Mouse (Mus musculus): ENCODE data around the gene Sars2. TPM values are rescaled to one million over a fixed set of nuclear protein-coding genes. Genes with fewer than 3 reads are reported as not detected.

The Sars2 gene
- polyA plus RNA-seq, 1 experiment = 19.0 TPM

GRCm38 (mm10) chr7:28794496-28794895, 52.7 kb downstream of the Sars2 start:
- Histone ChIP-seq H3K27ac (ENCODE audit: insufficient read depth, low read depth, low read length) (no peak overlapping the region), H3K36me3 (ENCODE audit: control insufficient read depth, insufficient read depth, low read length) (no peaks in the 10 kb centered on the region; the same call in 1 of the 2 replicates), H3K27me3 (ENCODE audit: control insufficient read depth, insufficient read depth, low read length) (no peaks in the 10 kb centered on the region), H3K4me3 (ENCODE audit: low read depth, low read length) (no peak overlapping the region), H3K4me1 (ENCODE audit: control insufficient read depth, insufficient read depth, insufficient read length, low read length) (peaks cover 10% of the 10 kb centered on the region)
- no peak for TF ChIP-seq CTCF (IDR thresholded peaks at IDR 0.05; ENCODE audit: extremely low read depth, insufficient read length, insufficient replicate concordance, low read depth, low read length)
- 70% methylated on average over 3 of the region's 3 CpGs for WGBS

- WGBS = 66% methylated on average over 15 of the region's 15 CpGs
- peak overlapping the region; percentile 34 for H3K27ac ChIP-seq (ENCODE audit: insufficient read depth, low read depth, low read length)
Measured at GRCm38 (mm10) chr7:28795832-28796231, 54.0 kb downstream of the Sars2 start.

GRCm38 (mm10) chr7:28796562-28796975, 54.8 kb downstream of the Sars2 start:
- peak overlapping the region; percentile 47 for H3K4me3 ChIP-seq (ENCODE audit: low read depth, low read length)
- no peaks in the 10 kb centered on the region for H3K27me3 ChIP-seq (ENCODE audit: control insufficient read depth, insufficient read depth, low read length)
- H3K36me3 ChIP-seq (ENCODE audit: control insufficient read depth, insufficient read depth, low read length) = no peaks in the 10 kb centered on the region; the same call in 1 of the 2 replicates
- peak; percentile 97 for TF ChIP-seq CTCF (IDR thresholded peaks at IDR 0.05; ENCODE audit: extremely low read depth, insufficient read length, insufficient replicate concordance, low read depth, low read length)
- no peak; the same call in 1 of the 2 replicates for TF ChIP-seq POLR2A (IDR thresholded peaks at IDR 0.05; ENCODE audit: low read depth, low read length)
- peak overlapping the region; percentile 34 for H3K27ac ChIP-seq (ENCODE audit: insufficient read depth, low read depth, low read length)
- WGBS = 8% methylated on average over 32 of the region's 32 CpGs
- H3K4me1 ChIP-seq (ENCODE audit: control insufficient read depth, insufficient read depth, insufficient read length, low read length) = peaks cover 7% of the 10 kb centered on the region

More at GRCm38 (mm10) chr7:28795832-28796231, 54.0 kb downstream of the Sars2 start:
- H3K27me3 ChIP-seq (ENCODE audit: control insufficient read depth, insufficient read depth, low read length) = no peaks in the 10 kb centered on the region
- peak overlapping the region; percentile 40 for H3K4me3 ChIP-seq (ENCODE audit: low read depth, low read length)
- peaks cover 5% of the 10 kb centered on the region for H3K4me1 ChIP-seq (ENCODE audit: control insufficient read depth, insufficient read depth, insufficient read length, low read length)
- TF ChIP-seq POLR2A (IDR thresholded peaks at IDR 0.05; ENCODE audit: low read depth, low read length) (no peak), CTCF (IDR thresholded peaks at IDR 0.05; ENCODE audit: extremely low read depth, insufficient read length, insufficient replicate concordance, low read depth, low read length) (no peak)
- H3K36me3 ChIP-seq (ENCODE audit: control insufficient read depth, insufficient read depth, low read length) = no peaks in the 10 kb centered on the region; the same call in 1 of the 2 replicates

GRCm38 (mm10) chr7:28799994-28800393, 58.2 kb downstream of the Sars2 start:
- WGBS = 93% methylated on average over 9 of the region's 9 CpGs
- Histone ChIP-seq H3K36me3 (ENCODE audit: control insufficient read depth, insufficient read depth, low read length) (no peaks in the 10 kb centered on the region; the same call in 1 of the 2 replicates), H3K4me1 (ENCODE audit: control insufficient read depth, insufficient read depth, insufficient read length, low read length) (peaks cover 29% of the 10 kb centered on the region), H3K27me3 (ENCODE audit: control insufficient read depth, insufficient read depth, low read length) (no peaks in the 10 kb centered on the region), H3K27ac (ENCODE audit: insufficient read depth, low read depth, low read length) (no peak overlapping the region), H3K4me3 (ENCODE audit: low read depth, low read length) (no peak overlapping the region)
- no peak for TF ChIP-seq CTCF (IDR thresholded peaks at IDR 0.05; ENCODE audit: extremely low read depth, insufficient read length, insufficient replicate concordance, low read depth, low read length)

DNA sequence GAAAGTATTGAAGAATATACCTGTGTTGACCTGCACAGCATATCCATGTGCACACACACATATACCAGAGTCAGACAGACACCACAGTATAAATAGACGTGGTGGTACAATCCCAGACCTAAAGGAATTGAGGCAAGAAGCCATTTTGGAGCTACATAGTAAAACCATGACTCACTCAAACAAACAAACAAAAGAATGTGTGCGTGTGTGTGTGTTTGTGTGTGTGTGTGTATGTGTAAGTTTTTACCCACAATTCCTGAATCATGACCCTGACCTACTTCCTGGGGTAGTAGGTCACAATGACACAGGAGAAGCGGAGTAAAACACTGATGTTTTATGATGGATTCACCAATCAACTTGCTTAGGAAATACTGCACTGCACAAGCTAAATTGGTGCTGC, 59.7 kb downstream of the Sars2 start:
- Histone ChIP-seq H3K4me3 (ENCODE audit: low read depth, low read length) (no peak overlapping the region), H3K36me3 (ENCODE audit: control insufficient read depth, insufficient read depth, low read length) (no peaks in the 10 kb centered on the region; the same call in 1 of the 2 replicates), H3K27ac (ENCODE audit: insufficient read depth, low read depth, low read length) (peak overlapping the region; percentile 96), H3K27me3 (ENCODE audit: control insufficient read depth, insufficient read depth, low read length) (no peaks in the 10 kb centered on the region), H3K4me1 (ENCODE audit: control insufficient read depth, insufficient read depth, insufficient read length, low read length) (peaks cover 26% of the 10 kb centered on the region)
- TF ChIP-seq POLR2A (IDR thresholded peaks at IDR 0.05; ENCODE audit: low read depth, low read length) = no peak
- 23% methylated on average over 3 of the region's 3 CpGs for WGBS

DNA sequence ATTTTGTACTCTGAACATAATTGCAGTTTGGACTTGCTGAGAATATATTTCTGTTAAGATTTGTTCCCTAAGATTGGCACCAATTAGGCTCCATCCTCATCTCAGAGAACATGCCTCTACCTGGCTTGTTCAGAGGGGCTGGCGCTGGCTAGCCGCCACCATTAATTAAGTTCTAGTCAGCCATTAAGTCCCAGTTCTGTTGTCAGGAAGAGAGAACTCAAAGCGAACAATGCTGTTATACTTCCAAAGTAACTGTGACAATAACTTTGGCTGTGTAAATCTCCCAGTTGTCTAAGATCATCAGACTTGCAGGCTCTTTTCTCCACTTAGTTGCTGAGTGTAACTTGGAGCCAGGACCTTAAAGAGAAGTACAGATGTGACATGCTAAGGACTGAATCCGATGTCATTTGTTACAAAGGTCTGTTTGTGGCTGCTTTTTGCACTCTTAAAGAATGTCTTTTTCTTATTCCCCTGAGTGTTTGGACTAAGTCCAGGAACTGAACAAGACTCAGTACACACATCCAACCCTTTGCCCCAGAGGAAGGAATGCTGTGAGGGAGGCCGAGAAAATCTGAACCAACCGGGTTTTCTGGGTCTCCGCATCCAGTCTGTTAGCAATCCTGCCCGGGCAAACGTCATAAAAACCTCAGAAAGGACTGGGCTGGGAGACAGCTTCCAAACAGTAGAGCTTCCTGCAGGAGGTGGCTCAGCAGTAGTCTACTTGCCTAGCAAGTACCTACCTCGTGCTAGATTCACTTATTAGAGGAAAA, 60.3 kb downstream of the Sars2 start:
- TF ChIP-seq POLR2A (IDR thresholded peaks at IDR 0.05; ENCODE audit: low read depth, low read length) (no peak), CTCF (IDR thresholded peaks at IDR 0.05; ENCODE audit: extremely low read depth, insufficient read length, insufficient replicate concordance, low read depth, low read length) (peak; percentile 20; the same call in 1 of the 2 replicates)
- Histone ChIP-seq H3K27me3 (ENCODE audit: control insufficient read depth, insufficient read depth, low read length) (no peaks in the 10 kb centered on the region), H3K27ac (ENCODE audit: insufficient read depth, low read depth, low read length) (peak overlapping the region; percentile 96), H3K36me3 (ENCODE audit: control insufficient read depth, insufficient read depth, low read length) (no peaks in the 10 kb centered on the region; the same call in 1 of the 2 replicates), H3K4me1 (ENCODE audit: control insufficient read depth, insufficient read depth, insufficient read length, low read length) (peaks cover 24% of the 10 kb centered on the region; the same call in 1 of the 2 replicates), H3K4me3 (ENCODE audit: low read depth, low read length) (no peak overlapping the region)
- 10% methylated on average over 10 of the region's 10 CpGs for WGBS

GRCm38 (mm10) chr7:28802846-28803588, 61.2 kb downstream of the Sars2 start:
- 7% methylated on average over 10 of the region's 10 CpGs for WGBS
- TF ChIP-seq POLR2A (IDR thresholded peaks at IDR 0.05; ENCODE audit: low read depth, low read length) (no peak), CTCF (IDR thresholded peaks at IDR 0.05; ENCODE audit: extremely low read depth, insufficient read length, insufficient replicate concordance, low read depth, low read length) (no peak)

More at GRCm38 (mm10) chr7:28802846-28803588, 61.2 kb downstream of the Sars2 start:
- Histone ChIP-seq H3K4me3 (ENCODE audit: low read depth, low read length) (peak overlapping the region; percentile 0; the same call in 1 of the 2 replicates), H3K27ac (ENCODE audit: insufficient read depth, low read depth, low read length) (peak overlapping the region; percentile 96), H3K27me3 (ENCODE audit: control insufficient read depth, insufficient read depth, low read length) (no peaks in the 10 kb centered on the region), H3K4me1 (ENCODE audit: control insufficient read depth, insufficient read depth, insufficient read length, low read length) (peaks cover 28% of the 10 kb centered on the region; the same call in 1 of the 2 replicates), H3K36me3 (ENCODE audit: control insufficient read depth, insufficient read depth, low read length) (no peaks in the 10 kb centered on the region)

Other genes with a start within 250 kb of the Sars2 start
- not detected in 2 replicates for gene Ifnl2, start 231.5 kb upstream of the Sars2 start, polyA plus RNA-seq (2012; rRNA removed)
- gene Ifnl3, start 219.2 kb upstream of the Sars2 start, polyA plus RNA-seq (2012; rRNA removed) = not detected in 2 replicates
- gene Sycn, start 201.1 kb upstream of the Sars2 start, polyA plus RNA-seq (2012; rRNA removed) = 32.7 and 16,759 TPM in 2 replicates
- gene Nccrp1, start 194.7 kb upstream of the Sars2 start, polyA plus RNA-seq (2012; rRNA removed) = 0.14 and 2.8 TPM in 2 replicates
- 43.4 and 82.0 TPM in 2 replicates for gene Samd4b, start 143.8 kb upstream of the Sars2 start, polyA plus RNA-seq (2012; rRNA removed)
- 50.3 and 112 TPM in 2 replicates for gene Pak4, start 143.8 kb upstream of the Sars2 start, polyA plus RNA-seq (2012; rRNA removed)
- gene Acp7, start 110.7 kb upstream of the Sars2 start, polyA plus RNA-seq (2012; rRNA removed) = 0.66 TPM in 1 of 2 replicates, not detected in the other
- gene Fbxo27, start 49.1 kb upstream of the Sars2 start, polyA plus RNA-seq (2012; rRNA removed) = 1.2 and 1.7 TPM in 2 replicates
- 2.0 and 2.8 TPM in 2 replicates for gene Fbxo17, start 25.2 kb upstream of the Sars2 start, polyA plus RNA-seq (2012; rRNA removed)
- gene Mrps12, start 172 bp upstream of the Sars2 start, polyA plus RNA-seq (2012; rRNA removed) = 42.3 and 64.5 TPM in 2 replicates
- gene Ccer2, start 14.2 kb downstream of the Sars2 start, polyA plus RNA-seq (2012; rRNA removed) = not detected in 2 replicates
- gene Sirt2, start 24.7 kb downstream of the Sars2 start, polyA plus RNA-seq (2012; rRNA removed) = 26.2 and 47.6 TPM in 2 replicates
- gene Nfkbib, start 25.5 kb downstream of the Sars2 start, polyA plus RNA-seq (2012; rRNA removed) = 76.0 and 138 TPM in 2 replicates
- 4.4 and 7.1 TPM in 2 replicates for gene Rinl, start 47.0 kb downstream of the Sars2 start, polyA plus RNA-seq (2012; rRNA removed)
- gene Hnrnpl, start 66.5 kb downstream of the Sars2 start, polyA plus RNA-seq (2012; rRNA removed) = 67.1 and 140 TPM in 2 replicates
- 201 and 291 TPM in 2 replicates for gene Ech1, start 83.2 kb downstream of the Sars2 start, polyA plus RNA-seq (2012; rRNA removed)
- 1,096 and 2,780 TPM in 2 replicates for gene Lgals4, start 91.9 kb downstream of the Sars2 start, polyA plus RNA-seq (2012; rRNA removed)
- gene Lgals7, start 121.9 kb downstream of the Sars2 start, polyA plus RNA-seq (2012; rRNA removed) = 2.4 TPM in 1 of 2 replicates, not detected in the other
- gene Capn12, start 139.4 kb downstream of the Sars2 start, polyA plus RNA-seq (2012; rRNA removed) = 0.08 and 0.10 TPM in 2 replicates
- 506 and 1,069 TPM in 2 replicates for gene Actn4, start 220.3 kb downstream of the Sars2 start, polyA plus RNA-seq (2012; rRNA removed)
- 135 and 169 TPM in 2 replicates for gene Eif3k, start 239.9 kb downstream of the Sars2 start, polyA plus RNA-seq (2012; rRNA removed)
- gene Map4k1, start 240.1 kb downstream of the Sars2 start, polyA plus RNA-seq (2012; rRNA removed) = 11.1 and 21.3 TPM in 2 replicates

Data from small intestine, adult 2 months (tissue).